8 mouse cellular contexts compared by ENCODE assay signal in the genomic region with DNA sequence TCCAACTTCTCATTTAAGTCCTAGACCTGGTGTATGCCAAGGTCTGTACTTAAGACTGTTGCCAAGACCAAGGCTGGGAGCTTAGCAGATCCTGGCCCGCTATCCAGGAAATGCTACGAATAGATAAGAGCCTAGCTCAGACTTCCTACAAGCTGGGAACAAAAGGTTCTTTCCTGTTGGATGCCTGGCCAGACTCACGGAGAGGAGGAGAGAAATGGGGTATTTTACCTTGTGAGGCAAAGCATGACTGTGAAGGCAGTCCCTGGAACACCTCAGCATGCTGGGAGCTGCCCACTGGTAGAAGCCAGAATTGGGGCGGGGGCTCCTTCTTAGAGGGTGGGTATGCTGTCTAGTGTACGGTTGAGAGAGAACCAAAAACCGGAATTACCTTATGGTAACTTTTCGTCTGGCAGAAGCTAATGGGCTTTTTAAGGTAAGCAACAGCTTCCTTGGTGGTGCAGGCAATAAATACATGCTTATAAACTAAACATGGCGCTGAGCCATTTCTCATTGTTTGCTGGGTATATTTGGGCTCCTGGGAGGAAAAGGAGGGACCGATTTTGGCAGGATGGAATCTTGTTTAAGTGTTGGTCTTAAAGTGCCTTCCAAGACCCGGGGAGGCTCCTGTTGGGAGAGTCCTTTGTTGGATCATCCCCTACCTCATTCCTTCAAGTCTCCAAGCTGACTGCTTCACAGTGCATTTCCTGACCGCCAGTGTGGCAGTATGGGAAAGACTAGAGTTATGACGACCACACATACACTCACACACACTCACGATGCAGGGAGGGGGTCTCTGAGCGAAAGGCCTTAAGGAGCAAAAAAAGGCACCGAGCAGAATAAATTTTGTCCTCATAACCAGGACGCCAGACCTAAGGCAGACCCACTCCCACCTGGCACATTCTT. TPM values are rescaled to one million over a fixed set of nuclear protein-coding genes. Genes with fewer than 3 reads are reported as not detected.
DNase-seq lines count a peak whose midpoint lies in the region; ATAC-seq and TF ChIP-seq lines count a peak whose summit lies in the region.

No protein-coding gene starts in this region.

- 58% methylated on average over 16 of the region's 16 CpGs for WGBS in heart, embryonic 15.5 days
- 78% methylated on average over 16 of the region's 16 CpGs for WGBS in midbrain, embryonic 14.5 days

- peak; percentile 54 for ATAC-seq in heart, embryonic 15.5 days (replicated peaks; ENCODE audit: insufficient number of reproducible peaks, insufficient read depth, low FRiP score, low read depth)
- ATAC-seq in midbrain, embryonic 14.5 days (ENCODE audit: low FRiP score, low TSS enrichment) = no peak

- peaks cover 22% of the 10 kb centered on the region for H3K4me1 ChIP-seq in heart, embryonic 15.5 days (replicated peaks)
- H3K4me1 ChIP-seq in midbrain, embryonic 14.5 days (ENCODE audit: control insufficient read depth, insufficient read depth, low read length) = peaks cover 3% of the 10 kb centered on the region; the same call in 1 of the 2 replicates

- peak overlapping the region; percentile 68 for H3K4me3 ChIP-seq in heart, embryonic 15.5 days
- H3K4me3 ChIP-seq in midbrain, embryonic 14.5 days (replicated peaks; ENCODE audit: low read depth, low read length) = peak overlapping the region; percentile 67

- peak overlapping the region; percentile 92 for H3K4me2 ChIP-seq in heart, embryonic 15.5 days
- peak overlapping the region; percentile 78 for H3K4me2 ChIP-seq in midbrain, embryonic 14.5 days (ENCODE audit: low read length)

- H3K9me3 ChIP-seq in heart, embryonic 15.5 days (replicated peaks) = no peaks in the 10 kb centered on the region
- no peaks in the 10 kb centered on the region for H3K9me3 ChIP-seq in midbrain, embryonic 14.5 days (ENCODE audit: control insufficient read depth, low read length)

- H3K9ac ChIP-seq in heart, embryonic 15.5 days = no peak overlapping the region
- H3K9ac ChIP-seq in midbrain, embryonic 14.5 days (replicated peaks; ENCODE audit: low read length) = peak overlapping the region; percentile 18; the same call in 1 of the 2 replicates

- no peak for TF ChIP-seq CTCF in brain, embryonic 14.5 days (IDR thresholded peaks at IDR 0.05; ENCODE audit: borderline replicate concordance, extremely low read depth, insufficient read depth, insufficient read length)

- TF ChIP-seq POLR2A in brain, embryonic 14.5 days (IDR thresholded peaks at IDR 0.05; ENCODE audit: borderline replicate concordance, extremely low read depth, insufficient read depth, insufficient read length, poor library complexity, severe bottlenecking) = no peak

- H3K27me3 ChIP-seq in heart, embryonic 15.5 days = peaks cover 32% of the 10 kb centered on the region
- no peaks in the 10 kb centered on the region for H3K27me3 ChIP-seq in midbrain, embryonic 14.5 days (ENCODE audit: control insufficient read depth, insufficient read depth, low read length)

- peak overlapping the region; percentile 79 for H3K27ac ChIP-seq in heart, embryonic 15.5 days
- H3K27ac ChIP-seq in midbrain, embryonic 14.5 days (replicated peaks; ENCODE audit: low read depth, low read length) = no peak overlapping the region

- DNase-seq in 3T3-L1 (ENCODE audit: low read depth, low spot score) = peak; percentile 20
- DNase-seq in brain, embryonic 14.5 days (ENCODE audit: low read depth) = peak; percentile 41
- DNase-seq in kidney, postnatal 25 days = peak; percentile 39 to 66
- DNase-seq in midbrain, embryonic 14.5 days = peak; percentile 32
- no peak for DNase-seq in left cerebral cortex, adult 8-10 months (ENCODE audit: low spot score in 2 of 2)
- DNase-seq in thymus, postnatal 0 days (ENCODE audit: low spot score) = no peak
- DNase-seq in thymus, postnatal 36 days = no peak

- no peaks in the 10 kb centered on the region for H3K36me3 ChIP-seq in heart, embryonic 15.5 days
- no peaks in the 10 kb centered on the region for H3K36me3 ChIP-seq in midbrain, embryonic 14.5 days (ENCODE audit: control insufficient read depth, insufficient read depth, low read length)

RNA-seq across cellular contexts. Expression of gene Cyb561, which starts 8.1 kb away (rescaled TPM):
- 33.0 and 36.9 TPM in 2 replicates for polyA plus RNA-seq in brain, embryonic 14.5 days (2012; rRNA removed)
- 6.2 and 16.8 TPM in 2 replicates for polyA plus RNA-seq in heart, embryonic 15.5 days (2015; fragmentation: Nextera tagmentation; extraction: Ambion mirVana)
- 45.7 and 52.9 TPM in 2 replicates for polyA plus RNA-seq in midbrain, embryonic 14.5 days (2014; fragmentation: Nextera tagmentation; extraction: Ambion mirVana)
- total RNA-seq in left cerebral cortex, adult 8-10 months (2022) = 10 to 100 TPM; 86.6 to 90.7 (median 89.1) TPM
- polyA plus RNA-seq in thymus, postnatal 0 days (2015; fragmentation: Nextera tagmentation; extraction: Ambion mirVana) = 7.2 and 8.5 TPM in 2 replicates

RNA-seq across cellular contexts. Expression of gene Ace, which starts 22.7 kb away (rescaled TPM):
- 4.9 and 8.9 TPM in 2 replicates for polyA plus RNA-seq in brain, embryonic 14.5 days (2012; rRNA removed)
- 3.3 and 3.9 TPM in 2 replicates for polyA plus RNA-seq in heart, embryonic 15.5 days (2015; fragmentation: Nextera tagmentation; extraction: Ambion mirVana)
- 2.9 and 3.6 TPM in 2 replicates for polyA plus RNA-seq in midbrain, embryonic 14.5 days (2014; fragmentation: Nextera tagmentation; extraction: Ambion mirVana)
- 10 to 100 TPM; 18.6 to 24.5 (median 20.5) TPM for total RNA-seq in left cerebral cortex, adult 8-10 months (2022)
- 0.88 and 1.3 TPM in 2 replicates for polyA plus RNA-seq in thymus, postnatal 0 days (2015; fragmentation: Nextera tagmentation; extraction: Ambion mirVana)

RNA-seq across cellular contexts. Expression of gene Ace3, which starts 49.5 kb away (rescaled TPM):
- not detected in 2 replicates for polyA plus RNA-seq in brain, embryonic 14.5 days (2012; rRNA removed)
- polyA plus RNA-seq in heart, embryonic 15.5 days (2015; fragmentation: Nextera tagmentation; extraction: Ambion mirVana) = not detected in 2 replicates
- polyA plus RNA-seq in midbrain, embryonic 14.5 days (2014; fragmentation: Nextera tagmentation; extraction: Ambion mirVana) = 0.09 TPM in 1 of 2 replicates, not detected in the other
- total RNA-seq in left cerebral cortex, adult 8-10 months (2022) = not detected
- not detected in 2 replicates for polyA plus RNA-seq in thymus, postnatal 0 days (2015; fragmentation: Nextera tagmentation; extraction: Ambion mirVana)

Comparison
In these comparisons a context has a peak if more than half of its experiments do, and no peak if none do; other contexts are left out.
1. DNase-seq: peak in 3T3-L1 (single experiment), brain, embryonic 14.5 days (single experiment), kidney, postnatal 25 days (2 of 2) and midbrain, embryonic 14.5 days (single experiment); none in left cerebral cortex, adult 8-10 months (0 of 2), thymus, postnatal 0 days (single experiment) and thymus, postnatal 36 days (0 of 2).